19 mouse cellular contexts compared by ENCODE assay signal in the genomic region with DNA sequence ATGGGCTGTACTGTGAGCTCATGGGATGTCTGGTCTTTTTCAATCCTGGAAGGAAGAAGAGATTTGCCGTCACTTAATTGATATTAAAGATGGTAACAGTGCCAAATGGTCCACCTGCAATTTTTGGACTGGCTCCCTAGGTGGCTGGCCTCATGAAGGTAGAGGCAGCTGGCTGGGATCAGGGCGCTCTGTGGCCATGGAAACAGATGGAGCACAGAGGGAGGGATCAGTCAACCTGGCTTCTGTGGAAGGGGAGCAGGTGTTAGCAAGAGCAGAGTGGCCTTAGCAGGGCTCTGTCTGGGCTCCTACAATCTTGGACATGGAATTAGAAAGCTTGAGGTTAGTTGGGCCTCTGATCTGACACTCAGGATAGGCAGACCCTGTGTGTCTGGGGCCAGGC. TPM values are rescaled to one million over a fixed set of nuclear protein-coding genes. Genes with fewer than 3 reads are reported as not detected.
DNase-seq lines count a peak whose midpoint lies in the region; ATAC-seq and TF ChIP-seq lines count a peak whose summit lies in the region.
"Had no signal": no experiment of that assay in that cellular context is flagged by ENCODE, and none has a peak within 500 bp of the region (broad histone marks: within the 10 kb centered on the region; RNA-seq: fewer than 3 reads in every experiment).

No protein-coding gene starts in this region.

- H3K9ac ChIP-seq in forebrain, embryonic 16.5 days (replicated peaks; ENCODE audit: low read depth, low read length) = no peak overlapping the region
- no peak overlapping the region for H3K9ac ChIP-seq in forebrain, embryonic 11.5 days (ENCODE audit: low read length)
- H3K9ac ChIP-seq in stomach, embryonic 14.5 days (replicated peaks; ENCODE audit: low read depth, low read length) = no peak overlapping the region
- no peak overlapping the region for H3K9ac ChIP-seq in stomach, postnatal 0 days (ENCODE audit: low read length)
- H3K9ac ChIP-seq: embryonic facial prominence, embryonic 13.5 days; liver, embryonic 14.5 days; midbrain, embryonic 15.5 days had no signal

- no peaks in the 10 kb centered on the region for H3K27me3 ChIP-seq in forebrain, embryonic 16.5 days (replicated peaks; ENCODE audit: control insufficient read depth, insufficient read depth, low read length)
- no peaks in the 10 kb centered on the region for H3K27me3 ChIP-seq in forebrain, embryonic 11.5 days (ENCODE audit: control insufficient read depth, insufficient read depth, low read length)
- no peaks in the 10 kb centered on the region for H3K27me3 ChIP-seq in stomach, embryonic 14.5 days (ENCODE audit: control insufficient read depth, insufficient read depth, low read length)
- H3K27me3 ChIP-seq in stomach, postnatal 0 days (ENCODE audit: control insufficient read depth, insufficient read depth, low read length) = no peaks in the 10 kb centered on the region
- H3K27me3 ChIP-seq: embryonic facial prominence, embryonic 13.5 days; midbrain, embryonic 15.5 days had no signal

- H3K36me3 ChIP-seq in forebrain, embryonic 16.5 days (ENCODE audit: control insufficient read depth, insufficient read depth) = no peaks in the 10 kb centered on the region
- H3K36me3 ChIP-seq in forebrain, embryonic 11.5 days (ENCODE audit: control insufficient read depth, insufficient read depth, low read length) = no peaks in the 10 kb centered on the region
- H3K36me3 ChIP-seq in stomach, embryonic 14.5 days (ENCODE audit: control insufficient read depth, insufficient read depth, low read length) = no peaks in the 10 kb centered on the region
- H3K36me3 ChIP-seq in stomach, postnatal 0 days (ENCODE audit: control insufficient read depth, insufficient read depth, low read length) = no peaks in the 10 kb centered on the region
- H3K36me3 ChIP-seq: embryonic facial prominence, embryonic 13.5 days; heart, embryonic 10.5 days; midbrain, embryonic 15.5 days had no signal

- TF ChIP-seq CTCF in stomach, postnatal 0 days (IDR thresholded peaks at IDR 0.05; ENCODE audit: low read depth) = no peak

- ATAC-seq in forebrain, embryonic 16.5 days = peak; percentile 51; the same call in 1 of the 2 replicates
- no peak for ATAC-seq in forebrain, embryonic 11.5 days (replicated peaks; ENCODE audit: low FRiP score)
- peak; percentile 70; the same call in 1 of the 2 replicates for ATAC-seq in stomach, embryonic 14.5 days (ENCODE audit: insufficient number of reproducible peaks, insufficient read depth, low FRiP score, low read depth)
- ATAC-seq in stomach, postnatal 0 days (ENCODE audit: low FRiP score, low TSS enrichment) = no peak
- no peak for ATAC-seq in activated CD4-positive, CD25-positive, alpha-beta regulatory T cell, adult 4 months
- ATAC-seq: intestine, embryonic 16.5 days; lung, postnatal 0 days; midbrain, embryonic 15.5 days; Patski had no signal

- no peak overlapping the region for H3K4me3 ChIP-seq in forebrain, embryonic 16.5 days (replicated peaks; ENCODE audit: low read length)
- H3K4me3 ChIP-seq in forebrain, embryonic 11.5 days (ENCODE audit: low read depth, low read length) = no peak overlapping the region
- H3K4me3 ChIP-seq in stomach, embryonic 14.5 days (ENCODE audit: low read depth, low read length) = no peak overlapping the region
- no peak overlapping the region for H3K4me3 ChIP-seq in stomach, postnatal 0 days (ENCODE audit: low read depth, low read length)
- H3K4me3 ChIP-seq: embryonic facial prominence, embryonic 13.5 days; heart, embryonic 10.5 days; midbrain, embryonic 15.5 days had no signal

- WGBS in forebrain, embryonic 16.5 days = 58% methylated on average over 2 of the region's 2 CpGs
- 94% methylated on average over 2 of the region's 2 CpGs for WGBS in forebrain, embryonic 11.5 days
- 46% methylated on average over 2 of the region's 2 CpGs for WGBS in stomach, embryonic 14.5 days
- WGBS in stomach, postnatal 0 days = 72% methylated on average over 2 of the region's 2 CpGs

- H3K4me1 ChIP-seq in forebrain, embryonic 16.5 days (replicated peaks; ENCODE audit: control insufficient read depth, insufficient read depth, low read length) = peaks cover 7% of the 10 kb centered on the region; the same call in 1 of the 2 replicates
- H3K4me1 ChIP-seq in forebrain, embryonic 11.5 days (replicated peaks; ENCODE audit: control insufficient read depth, insufficient read depth, low read length) = no peaks in the 10 kb centered on the region
- peaks cover 5% of the 10 kb centered on the region; the same call in 1 of the 2 replicates for H3K4me1 ChIP-seq in stomach, embryonic 14.5 days (ENCODE audit: control insufficient read depth, insufficient read depth, low read length)
- no peaks in the 10 kb centered on the region for H3K4me1 ChIP-seq in stomach, postnatal 0 days (replicated peaks; ENCODE audit: control insufficient read depth, insufficient read depth)
- H3K4me1 ChIP-seq: embryonic facial prominence, embryonic 13.5 days; heart, embryonic 10.5 days had no signal

- H3K27ac ChIP-seq in forebrain, embryonic 16.5 days (ENCODE audit: low read length) = no peak overlapping the region
- no peak overlapping the region for H3K27ac ChIP-seq in forebrain, embryonic 11.5 days (ENCODE audit: low read depth, low read length)
- H3K27ac ChIP-seq in stomach, embryonic 14.5 days (ENCODE audit: low read length) = no peak overlapping the region
- no peak overlapping the region for H3K27ac ChIP-seq in stomach, postnatal 0 days (replicated peaks)
- H3K27ac ChIP-seq: embryonic facial prominence, embryonic 13.5 days; heart, embryonic 10.5 days; liver, embryonic 14.5 days; midbrain, embryonic 15.5 days had no signal

- DNase-seq in forebrain, embryonic 11.5 days (ENCODE audit: low spot score) = no peak
- DNase-seq in stomach, postnatal 0 days (ENCODE audit: low spot score) = no peak
- DNase-seq in cerebellum, adult 9-10 months = peak; percentile 96
- DNase-seq in layer of hippocampus, adult 11-12 months (ENCODE audit: low spot score) = no peak
- DNase-seq: B cell, adult 2 months; gastrocnemius, postnatal 36 days; heart, postnatal 10 days; retina, postnatal 1 day; right cerebral cortex, postnatal 4 days had no signal

- peaks cover 3% of the 10 kb centered on the region; the same call in 1 of the 2 replicates for H3K9me3 ChIP-seq in forebrain, embryonic 16.5 days (ENCODE audit: control insufficient read depth, low read length)
- H3K9me3 ChIP-seq in forebrain, embryonic 11.5 days (ENCODE audit: control insufficient read depth, low read length) = no peaks in the 10 kb centered on the region
- H3K9me3 ChIP-seq in stomach, embryonic 14.5 days (ENCODE audit: control insufficient read depth, low read depth, low read length) = no peaks in the 10 kb centered on the region
- H3K9me3 ChIP-seq in stomach, postnatal 0 days (ENCODE audit: control insufficient read depth, low read length) = no peaks in the 10 kb centered on the region
- H3K9me3 ChIP-seq: embryonic facial prominence, embryonic 13.5 days; heart, embryonic 10.5 days; midbrain, embryonic 15.5 days had no signal

- H3K4me2 ChIP-seq in forebrain, embryonic 16.5 days (ENCODE audit: low read length) = no peak overlapping the region
- H3K4me2 ChIP-seq in forebrain, embryonic 11.5 days (ENCODE audit: low read depth, low read length, severe bottlenecking) = no peak overlapping the region
- H3K4me2 ChIP-seq in stomach, embryonic 14.5 days (replicated peaks; ENCODE audit: low read depth, low read length) = no peak overlapping the region
- no peak overlapping the region for H3K4me2 ChIP-seq in stomach, postnatal 0 days (replicated peaks; ENCODE audit: low read depth)
- H3K4me2 ChIP-seq: embryonic facial prominence, embryonic 13.5 days; midbrain, embryonic 15.5 days had no signal

- TF ChIP-seq EP300 in stomach, postnatal 0 days (optimal IDR thresholded peaks at IDR 0.05) = no peak

RNA-seq across cellular contexts. Expression of gene Kcnn3, which starts 31.9 kb away (rescaled TPM):
- 8.1 and 8.2 TPM in 2 replicates for polyA plus RNA-seq in forebrain, embryonic 16.5 days (2015; fragmentation: Nextera tagmentation; extraction: Ambion mirVana)
- polyA plus RNA-seq in forebrain, embryonic 11.5 days (2014; fragmentation: Nextera tagmentation; extraction: Ambion mirVana) = 1.3 and 1.8 TPM in 2 replicates
- 4.4 and 6.0 TPM in 2 replicates for polyA plus RNA-seq in stomach, embryonic 14.5 days (2014; fragmentation: Nextera tagmentation; extraction: Ambion mirVana)
- polyA plus RNA-seq in stomach, postnatal 0 days (2015; fragmentation: Nextera tagmentation; extraction: Ambion mirVana) = 4.5 and 5.3 TPM in 2 replicates
- polyA plus RNA-seq in activated CD4-positive, CD25-positive, alpha-beta regulatory T cell, adult 4 months (2017; shearing (Covaris generic)) = not detected

Comparison
In these comparisons a context has a peak if more than half of its experiments do, and no peak if none do; other contexts are left out.
1. ATAC-seq: peak in forebrain, embryonic 16.5 days (single experiment) and stomach, embryonic 14.5 days (single experiment); none in forebrain, embryonic 11.5 days (single experiment), stomach, postnatal 0 days (single experiment) and activated CD4-positive, CD25-positive, alpha-beta regulatory T cell, adult 4 months (single experiment).